Mouse (Mus musculus): ENCODE results near the gene Gm14085. TPM values are rescaled to one million over a fixed set of nuclear protein-coding genes. Genes with fewer than 3 reads are reported as not detected.

Gene Gm14085
- total RNA-seq, 2 experiments from 2014 or later: 0.67 to 0.69 TPM

GRCm38 (mm10) chr2:122561221-122561620, 76.5 kb downstream of the Gm14085 start:
- DNase-seq: no peak

GRCm38 (mm10) chr2:122562251-122562650, 77.5 kb downstream of the Gm14085 start:
- no peak for DNase-seq

- peak; percentile 81 for DNase-seq
These were observed 84.7 kb downstream of the Gm14085 start for GRCm38 (mm10) chr2:122569439-122569838.

DNA sequence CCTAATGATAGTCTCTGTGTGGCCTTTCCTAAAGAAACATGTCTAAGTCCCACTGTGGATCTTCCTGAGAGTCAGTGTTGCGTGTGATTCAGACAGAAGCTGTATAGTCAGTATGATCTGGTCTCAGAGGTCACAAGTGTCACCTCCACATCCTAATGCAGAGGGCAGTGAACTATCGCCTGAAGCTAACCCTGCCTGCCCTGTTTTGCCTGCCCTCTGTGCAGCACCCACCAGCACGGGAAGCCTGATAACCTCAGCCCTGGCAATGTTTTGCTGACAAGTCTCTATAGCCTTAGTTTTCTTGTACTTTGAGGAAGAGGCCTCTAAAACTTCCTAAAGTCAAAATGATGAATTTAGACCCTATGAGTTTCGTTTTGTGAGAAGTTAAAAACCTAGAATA, 85.7 kb downstream of the Gm14085 start:
- DNase-seq: no peak

GRCm38 (mm10) chr2:122571326-122571725, 86.6 kb downstream of the Gm14085 start:
- DNase-seq: no peak

- DNase-seq: no peak
These were observed 87.7 kb downstream of the Gm14085 start for GRCm38 (mm10) chr2:122572438-122572837.

DNA sequence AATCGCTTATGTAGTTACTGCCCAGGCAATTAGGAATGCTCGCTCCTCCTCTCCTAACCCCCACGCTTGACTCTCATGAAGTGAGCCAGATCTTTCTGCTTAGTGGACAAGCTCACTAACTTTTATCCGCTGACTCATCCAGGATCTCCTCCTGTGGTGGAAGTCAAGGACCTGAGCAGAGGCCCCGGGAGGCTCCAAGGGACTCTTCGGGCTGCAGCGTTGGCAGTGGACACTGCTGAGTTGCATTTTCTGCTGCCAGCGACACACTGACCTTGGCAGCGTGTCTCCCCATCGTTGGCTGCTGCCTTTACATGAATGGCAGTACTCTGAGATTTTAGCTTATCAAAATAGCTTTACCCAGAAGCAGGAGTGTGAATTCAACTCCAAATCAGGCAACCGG, 90.7 kb downstream of the Gm14085 start:
- peak; percentile 82 for DNase-seq

DNA sequence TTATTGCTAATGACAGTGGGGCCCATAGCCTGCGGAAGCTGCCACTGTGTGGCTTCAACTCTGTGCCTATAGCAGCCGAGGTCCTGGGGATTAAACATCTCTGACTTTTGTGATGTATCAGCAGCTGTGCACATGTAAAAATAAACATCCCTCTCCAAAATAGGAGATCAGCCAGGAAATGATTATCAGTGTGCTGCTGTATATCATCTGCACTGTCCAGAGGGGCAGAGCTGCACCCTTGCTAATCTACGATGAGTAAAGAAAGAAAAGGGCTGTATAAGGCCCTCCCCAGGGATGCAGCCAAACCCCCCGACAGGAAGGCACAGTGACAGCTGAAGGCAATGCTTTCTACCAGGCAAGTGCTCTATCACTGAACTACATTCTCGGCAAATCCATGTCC, 91.6 kb downstream of the Gm14085 start:
- peak; percentile 20 for DNase-seq

DNA sequence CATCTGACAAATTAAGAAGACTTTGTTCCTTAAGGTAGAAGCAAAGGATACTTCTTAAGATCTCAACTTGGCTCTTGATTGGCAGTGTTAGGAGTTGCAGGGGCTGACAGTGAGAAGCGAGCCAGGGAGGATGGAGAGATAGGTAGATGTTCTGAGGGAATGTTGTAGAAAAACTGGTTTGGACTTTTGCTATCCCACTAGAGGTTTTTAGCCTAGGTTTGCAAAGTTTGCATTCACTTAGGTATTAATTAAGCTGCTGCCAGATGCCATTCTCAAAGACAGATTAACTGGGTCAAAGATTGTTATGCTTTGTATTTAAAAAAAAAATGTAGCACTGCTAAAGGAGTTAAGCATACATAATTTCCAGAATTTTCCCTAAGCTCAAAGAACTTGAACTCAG, 92.6 kb downstream of the Gm14085 start:
- DNase-seq: no peak

Other genes starting within 250 kb of the Gm14085 start
- under 1 TPM; 0.15 to 0.33 TPM for gene Duox2, start 186.5 kb upstream of the Gm14085 start, total RNA-seq (2021)
- not detected for gene Duoxa2, start 186.0 kb upstream of the Gm14085 start, total RNA-seq (2021)
- gene Duoxa1, start 171.2 kb upstream of the Gm14085 start, total RNA-seq (2021): under 1 TPM in 1 of 2 experiments, not detected in 1; 0.33 TPM
- gene Duox1, start 169.3 kb upstream of the Gm14085 start, total RNA-seq (2021): not detected
- gene Shf, start 115.8 kb upstream of the Gm14085 start, total RNA-seq (2021): 10 to 100 TPM; 16.7 to 23.7 TPM
- 10 to 100 TPM; 10.8 to 16.3 TPM for gene Slc28a2, start 58.5 kb upstream of the Gm14085 start, total RNA-seq (2021)
- gene Gatm, start 126.4 kb downstream of the Gm14085 start, total RNA-seq (2021): 10 to 100 TPM; 12.5 to 16.5 TPM
- 1 to 10 TPM in 1 of 2 experiments, under 1 TPM in 1; 0.79 to 1.3 TPM for gene AA467197, start 152.0 kb downstream of the Gm14085 start, total RNA-seq (2021)
- gene Slc30a4, start 217.7 kb downstream of the Gm14085 start, total RNA-seq (2021): 10 to 100 TPM; 22.9 to 23.9 TPM